ENCODE assay signal across 12 mouse cellular contexts in the genomic region with DNA sequence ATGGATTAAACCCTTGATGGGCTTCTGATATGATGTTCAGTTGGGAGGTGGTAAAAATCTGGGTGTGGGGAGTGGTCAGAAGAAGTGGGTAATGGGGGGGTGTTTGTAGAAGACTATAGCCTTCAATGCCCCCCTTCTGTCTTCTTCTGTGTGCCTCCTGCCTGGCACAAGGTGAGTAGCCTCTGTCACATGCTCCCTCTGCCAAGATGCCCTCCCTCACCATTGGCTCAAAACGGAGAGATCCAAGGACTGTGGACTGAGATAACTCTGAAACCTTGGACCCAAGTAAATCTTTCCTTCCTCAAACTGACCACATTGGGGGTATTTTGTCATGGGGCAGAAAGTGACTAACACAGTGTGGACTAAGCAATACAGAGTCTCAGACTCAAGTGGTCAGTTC.
"Had no signal": no experiment of that assay in that cellular context is flagged by ENCODE, and none has a peak within 500 bp of the region (broad histone marks: within the 10 kb centered on the region; RNA-seq: fewer than 3 reads in every experiment).

No protein-coding gene starts in this region.

- DNase-seq: gastrocnemius, adult 2 months; gastrocnemius, postnatal 10 days; gastrocnemius, postnatal 25 days; heart, adult 18-20 months; heart, postnatal 10 days; heart, postnatal 4 days; kidney, adult 18-20 months; kidney, adult 8-10 months; kidney, postnatal 10 days; kidney, postnatal 25 days; kidney, postnatal 4 days; liver had no signal
